Mouse (Mus musculus): Measurements from ENCODE around the gene Mlph.

- TF ChIP-seq CTCF (IDR thresholded peaks at IDR 0.05; ENCODE audit: low read depth, low read length): no peak
- no peak for TF ChIP-seq POLR2A (IDR thresholded peaks at IDR 0.05; ENCODE audit: extremely low read depth, insufficient read depth, low read length)
These were observed 25.1 kb downstream of the Mlph start for GRCm38 (mm10) chr1:90939980-90940379.

All from liver, adult 2 months (tissue).